Mouse (Mus musculus): ENCODE measurements around the gene Hdac7. TPM values are rescaled to one million over a fixed set of nuclear protein-coding genes. Genes with fewer than 3 reads are reported as not detected.

Hdac7 gene
- total and polyA plus RNA-seq, 3 experiments, result 19.8 to 55.2 (median 21.7) TPM

- H3K27me3 ChIP-seq (replicated peaks), result no peaks in the 10 kb centered on the region
- peaks cover 21 to 82% of the 10 kb centered on the region in 2 experiments for H3K4me1 ChIP-seq (ENCODE audit: control insufficient read depth in 1 of 2, insufficient read depth in 2 of 2)
- dilution Hi-C loops (cut with MboI; ENCODE audit: extremely low pct_ligation_motif_present, extremely low pct_unique_long_range_greater_than_20kb, low sequenced_read_pairs) (loop anchor here (25.0 kb wide), 1 partner anchor 178 kb away; the partner anchor contains the start of gene Tmem106c), in situ Hi-C loops (cut with MboI; ENCODE audit: low pct_ligation_motif_present, low pct_unique_long_range_greater_than_20kb, low sequenced_read_pairs) (no loop called here)
- peak overlapping the region; percentile 69 for H3K9ac ChIP-seq (ENCODE audit: insufficient read depth, low read depth)
- no peak overlapping the region for H3K4me2 ChIP-seq (ENCODE audit: insufficient read depth, low read depth, poor library complexity, severe bottlenecking)
- TF ChIP-seq IRF4 (IDR thresholded peaks at IDR 0.05; ENCODE audit: low read depth, low read length) (no peak), ETS1 (conservative IDR thresholded peaks at IDR 0.05; ENCODE audit: low read depth, low read length) (no peak), ZMIZ1 (IDR thresholded peaks at IDR 0.05; ENCODE audit: low read depth, low read length) (peak; percentile 80; the same call in 1 of the 2 replicates), EP300 (IDR thresholded peaks at IDR 0.05; ENCODE audit: low read length) (no peak), BHLHE40 (IDR thresholded peaks at IDR 0.05; ENCODE audit: low read depth, low read length) (no peak), E2F4 (IDR thresholded peaks at IDR 0.05; ENCODE audit: insufficient replicate concordance, low read depth, low read length) (no peak), UBTF (IDR thresholded peaks at IDR 0.05; ENCODE audit: low read depth, low read length) (peak; percentile 96), MAZ (IDR thresholded peaks at IDR 0.05; ENCODE audit: low read depth, low read length) (peak; percentile 81; the same call in 1 of the 2 replicates), TCF12 (IDR thresholded peaks at IDR 0.05; ENCODE audit: low read depth, low read length) (peak; percentile 81), USF2 (conservative IDR thresholded peaks at IDR 0.05; ENCODE audit: low read depth, low read length) (no peak), ZC3H11A (IDR thresholded peaks at IDR 0.05; ENCODE audit: low read depth, low read length) (no peak), ELF1 (IDR thresholded peaks at IDR 0.05; ENCODE audit: low read depth, low read length) (peak; percentile 23; the same call in 1 of the 2 replicates), ZKSCAN1 (IDR thresholded peaks at IDR 0.05; ENCODE audit: borderline replicate concordance, low read depth, low read length) (no peak), POLR2A (IDR thresholded peaks at IDR 0.05; ENCODE audit: low read depth, low read length) (peak; percentile 81), SIN3A (IDR thresholded peaks at IDR 0.05; ENCODE audit: low read length) (peak; percentile 90; the same call in 1 of the 2 replicates), CHD1 (IDR thresholded peaks at IDR 0.05; ENCODE audit: low read depth, low read length) (no peak), GABPA (IDR thresholded peaks at IDR 0.05; ENCODE audit: insufficient replicate concordance, low read depth, low read length) (no peak), CHD2 (IDR thresholded peaks at IDR 0.05; ENCODE audit: low read length) (no peak), KAT2A (IDR thresholded peaks at IDR 0.05; ENCODE audit: insufficient replicate concordance, low read length) (no peak), NRF1 (IDR thresholded peaks at IDR 0.05; ENCODE audit: low read depth, low read length) (0 out of 2 replicates have a peak, but pooled peaks have one; percentile 46), HCFC1 (IDR thresholded peaks at IDR 0.05; ENCODE audit: low read depth, low read length) (peak; percentile 11), RCOR1 (conservative IDR thresholded peaks at IDR 0.05; ENCODE audit: low read depth, low read length) (no peak), JUN (IDR thresholded peaks at IDR 0.05; ENCODE audit: insufficient read depth, low read depth, low read length) (no peak), MYC (IDR thresholded peaks at IDR 0.05; ENCODE audit: low read depth, low read length) (no peak), ZNF384 (IDR thresholded peaks at IDR 0.05; ENCODE audit: low read depth, low read length) (no peak), RAD21 (IDR thresholded peaks at IDR 0.05; ENCODE audit: low read depth, low read length) (peak; percentile 65), MAX (IDR thresholded peaks at IDR 0.05; ENCODE audit: low read length) (no peak), POLR2AphosphoS2 (IDR thresholded peaks at IDR 0.05; ENCODE audit: low read depth, low read length) (no peak), MEF2A (IDR thresholded peaks at IDR 0.05; ENCODE audit: borderline replicate concordance, low read depth, low read length) (peak; percentile 77; the same call in 1 of the 2 replicates), MXI1 (IDR thresholded peaks at IDR 0.05; ENCODE audit: low read depth, low read length) (no peak; the same call in 1 of the 2 replicates), PAX5 (IDR thresholded peaks at IDR 0.05; ENCODE audit: low read length) (no peak), SMC3 (IDR thresholded peaks at IDR 0.05; ENCODE audit: low read depth, low read length) (peak; percentile 96), JUND (conservative IDR thresholded peaks at IDR 0.05; ENCODE audit: low read depth, low read length) (no peak), USF1 (IDR thresholded peaks at IDR 0.05; ENCODE audit: low read depth, low read length) (no peak), CTCF (conservative IDR thresholded peaks at IDR 0.05 in 1 of 2, IDR thresholded peaks at IDR 0.05 in 1 of 2; ENCODE audit: low read depth in 2 of 2, low read length in 2 of 2) (peak; percentile 13 to 100; a peak in 3 of 4 replicates), TBP (conservative IDR thresholded peaks at IDR 0.05; ENCODE audit: low read depth, low read length) (no peak), MAFK (IDR thresholded peaks at IDR 0.05; ENCODE audit: insufficient replicate concordance, low read length) (no peak), NELFE (IDR thresholded peaks at IDR 0.05; ENCODE audit: low read depth, low read length) (peak; percentile 89)
- H3K79me2 ChIP-seq (replicated peaks; ENCODE audit: control insufficient read depth, extremely low read depth, insufficient read depth, poor library complexity, severe bottlenecking), result peaks cover 9% of the 10 kb centered on the region
- no peaks in the 10 kb centered on the region for H3K9me3 ChIP-seq (replicated peaks; ENCODE audit: low read length)
- H3K4me3 ChIP-seq (replicated peaks in 1 of 3; ENCODE audit: low read depth in 2 of 3, low read length in 2 of 3, poor library complexity in 1 of 3), result peak overlapping the region; percentile 76 to 90 (median 81)
- DNase-seq (ENCODE audit: extremely low read depth), result peak; percentile 93
- no peak overlapping the region for H3K27ac ChIP-seq (ENCODE audit: insufficient read depth, low read depth)
- peaks cover 0 to 20% of the 10 kb centered on the region in 2 experiments for H3K36me3 ChIP-seq (replicated peaks in 1 of 2; ENCODE audit: control insufficient read depth in 1 of 2, insufficient read depth in 1 of 2, low read length in 1 of 2)
Measured at GRCm38 (mm10) chr15:97784092-97784559, 60.2 kb downstream of the Hdac7 start.

Measured in CH12.LX (cell line).